Mouse (Mus musculus) midbrain, embryonic 13.5 days (tissue): Measurements from ENCODE around the gene Igfbp7. TPM values are rescaled to one million over a fixed set of nuclear protein-coding genes. Genes with fewer than 3 reads are reported as not detected.

Experiments
- ATAC-seq: fragments of 200-750 bp; cut with Nextera tagmentation; 2 replicates; pipeline ENCODE4 v1.8.0; 2017; ENCODE audit warnings: mild to moderate bottlenecking, moderate TSS enrichment, moderate library complexity
- H3K27ac ChIP-seq: fragments of 300-500 bp; sonication (generic); 2 replicates; pipeline ENCODE4 v1.5.1; 2015; ENCODE audit warnings: inconsistent platforms, mild to moderate bottlenecking, moderate library complexity
- H3K27me3 ChIP-seq: fragments of 300-500 bp; sonication (generic); 2 replicates; pipeline ENCODE4 v1.6.1; 2015; ENCODE audit warnings: mild to moderate bottlenecking, inconsistent platforms
- H3K36me3 ChIP-seq: fragments of 300-500 bp; sonication (generic); 2 replicates; pipeline ENCODE4 v1.6.1; 2015; ENCODE audit warnings: mild to moderate bottlenecking, inconsistent platforms
- H3K4me1 ChIP-seq: fragments of 300-500 bp; sonication (generic); replicated peaks from 2 replicates; pipeline ENCODE4 v1.6.1; 2015; ENCODE audit warnings: inconsistent platforms
- H3K4me2 ChIP-seq: fragments of 300-500 bp; sonication (generic); replicated peaks from 2 replicates; pipeline ENCODE4 v1.6.1; 2015; ENCODE audit warnings: moderate library complexity, mild to moderate bottlenecking, inconsistent platforms
- H3K4me3 ChIP-seq: fragments of 300-500 bp; sonication (generic); replicated peaks from 2 replicates; pipeline ENCODE4 v1.5.1; 2015; ENCODE audit warnings: mild to moderate bottlenecking, inconsistent platforms
- H3K9ac ChIP-seq: fragments of 300-500 bp; sonication (generic); replicated peaks from 2 replicates; pipeline ENCODE4 v1.6.1; 2015; ENCODE audit warnings: mild to moderate bottlenecking, inconsistent platforms
- H3K9me3 ChIP-seq: fragments of 300-500 bp; sonication (generic); 2 replicates; pipeline ENCODE4 v1.6.1; 2016; ENCODE audit warnings: mild to moderate bottlenecking, inconsistent platforms
- WGBS: fragments of 180-500 bp; shearing (Covaris S2); methylation state at CpG from one replicate; pipeline ENCODE4 v1.1.7; 2015; 5-methylcytosine and 5-hydroxymethylcytosine counted together
- polyA plus RNA-seq: library from polyadenylated mRNA; unstranded; fragments of >200 nt; fragmentation: Nextera tagmentation; extraction: Ambion mirVana; gene quantifications from 2 replicates; pipeline ENCODE4 v1.2.1, GENCODE M21; 2015

Gene Igfbp7
- polyA plus RNA-seq, 1 experiment from 2014 or later, result 55.3 TPM

GRCm38 (mm10) chr5:77372778-77373177 lies 35.1 kb downstream of the Igfbp7 start:
- WGBS, result 63% methylated on average over 6 of the region's 6 CpGs
- Histone ChIP-seq H3K4me3 (no peak overlapping the region), H3K27me3 (no peaks in the 10 kb centered on the region), H3K4me2 (no peak overlapping the region), H3K9me3 (no peaks in the 10 kb centered on the region), H3K27ac (no peak overlapping the region), H3K36me3 (no peaks in the 10 kb centered on the region), H3K9ac (no peak overlapping the region), H3K4me1 (no peaks in the 10 kb centered on the region)
- ATAC-seq, result no peak

GRCm38 (mm10) chr5:77372242-77372641 lies 35.6 kb downstream of the Igfbp7 start:
- Histone ChIP-seq H3K27me3 (no peaks in the 10 kb centered on the region), H3K4me3 (no peak overlapping the region), H3K9ac (no peak overlapping the region), H3K36me3 (no peaks in the 10 kb centered on the region), H3K4me1 (no peaks in the 10 kb centered on the region), H3K9me3 (no peaks in the 10 kb centered on the region), H3K4me2 (no peak overlapping the region), H3K27ac (no peak overlapping the region)
- ATAC-seq, result no peak
- WGBS, result 88% methylated on average over 7 of the region's 7 CpGs

- H3K4me1 ChIP-seq, result no peaks in the 10 kb centered on the region
- 87% methylated on average over 5 of the region's 5 CpGs for WGBS
- no peak for ATAC-seq
- H3K9me3 ChIP-seq, result no peaks in the 10 kb centered on the region
- H3K27me3 ChIP-seq, result no peaks in the 10 kb centered on the region
- H3K36me3 ChIP-seq, result no peaks in the 10 kb centered on the region
- H3K9ac ChIP-seq, result no peak overlapping the region
- no peak overlapping the region for H3K27ac ChIP-seq
- H3K4me3 ChIP-seq, result no peak overlapping the region
- H3K4me2 ChIP-seq, result no peak overlapping the region
These were observed 37.4 kb downstream of the Igfbp7 start for GRCm38 (mm10) chr5:77370378-77370892.

GRCm38 (mm10) chr5:77369394-77369793 lies 38.4 kb downstream of the Igfbp7 start:
- ATAC-seq, result no peak
- 92% methylated on average over 5 of the region's 5 CpGs for WGBS

GRCm38 (mm10) chr5:77368194-77368593 lies 39.6 kb downstream of the Igfbp7 start:
- Histone ChIP-seq H3K9ac (no peak overlapping the region), H3K27me3 (no peaks in the 10 kb centered on the region), H3K4me2 (no peak overlapping the region), H3K4me3 (no peak overlapping the region), H3K36me3 (no peaks in the 10 kb centered on the region), H3K4me1 (no peaks in the 10 kb centered on the region), H3K9me3 (no peaks in the 10 kb centered on the region), H3K27ac (no peak overlapping the region)
- WGBS, result 42% methylated on average over 7 of the region's 7 CpGs
- no peak for ATAC-seq

More at GRCm38 (mm10) chr5:77369394-77369793, 38.4 kb downstream of the Igfbp7 start:
- Histone ChIP-seq H3K9me3 (no peaks in the 10 kb centered on the region), H3K4me3 (no peak overlapping the region), H3K4me1 (no peaks in the 10 kb centered on the region), H3K36me3 (no peaks in the 10 kb centered on the region), H3K27ac (no peak overlapping the region), H3K4me2 (no peak overlapping the region), H3K27me3 (no peaks in the 10 kb centered on the region), H3K9ac (no peak overlapping the region)

GRCm38 (mm10) chr5:77367682-77368081 lies 40.2 kb downstream of the Igfbp7 start:
- no peak overlapping the region for H3K4me3 ChIP-seq
- H3K27me3 ChIP-seq, result no peaks in the 10 kb centered on the region
- no peak for ATAC-seq

GRCm38 (mm10) chr5:77367145-77367544 lies 40.7 kb downstream of the Igfbp7 start:
- Histone ChIP-seq H3K9me3 (no peaks in the 10 kb centered on the region), H3K36me3 (no peaks in the 10 kb centered on the region), H3K4me3 (no peak overlapping the region), H3K27me3 (no peaks in the 10 kb centered on the region), H3K4me1 (no peaks in the 10 kb centered on the region), H3K4me2 (no peak overlapping the region), H3K9ac (no peak overlapping the region), H3K27ac (no peak overlapping the region)
- WGBS, result 94% methylated on average over 1 of the region's 1 CpGs
- no peak for ATAC-seq

More at GRCm38 (mm10) chr5:77367682-77368081, 40.2 kb downstream of the Igfbp7 start:
- Histone ChIP-seq H3K4me2 (no peak overlapping the region), H3K9ac (no peak overlapping the region), H3K36me3 (no peaks in the 10 kb centered on the region), H3K27ac (no peak overlapping the region), H3K4me1 (no peaks in the 10 kb centered on the region), H3K9me3 (no peaks in the 10 kb centered on the region)
- WGBS, result 59% methylated on average over 12 of the region's 12 CpGs

- no peak for ATAC-seq
- Histone ChIP-seq H3K9me3 (no peaks in the 10 kb centered on the region), H3K36me3 (no peaks in the 10 kb centered on the region), H3K4me1 (no peaks in the 10 kb centered on the region), H3K4me2 (no peak overlapping the region), H3K4me3 (no peak overlapping the region), H3K27me3 (no peaks in the 10 kb centered on the region), H3K27ac (no peak overlapping the region), H3K9ac (no peak overlapping the region)
- WGBS, result 86% methylated on average over 8 of the region's 8 CpGs
These were observed 41.5 kb downstream of the Igfbp7 start for GRCm38 (mm10) chr5:77366313-77366712.

GRCm38 (mm10) chr5:77364443-77365038 lies 43.3 kb downstream of the Igfbp7 start:
- WGBS, result 95% methylated on average over 3 of the region's 3 CpGs
- no peak for ATAC-seq
- Histone ChIP-seq H3K4me2 (no peak overlapping the region), H3K27ac (no peak overlapping the region), H3K36me3 (no peaks in the 10 kb centered on the region), H3K4me3 (no peak overlapping the region), H3K27me3 (no peaks in the 10 kb centered on the region), H3K9me3 (no peaks in the 10 kb centered on the region), H3K4me1 (no peaks in the 10 kb centered on the region), H3K9ac (no peak overlapping the region)

GRCm38 (mm10) chr5:77363650-77364049 lies 44.2 kb downstream of the Igfbp7 start:
- no peak overlapping the region for H3K4me2 ChIP-seq
- H3K27me3 ChIP-seq, result no peaks in the 10 kb centered on the region
- 85% methylated on average over 6 of the region's 6 CpGs for WGBS
- no peak overlapping the region for H3K27ac ChIP-seq
- H3K9ac ChIP-seq, result no peak overlapping the region
- no peak for ATAC-seq
- H3K4me3 ChIP-seq, result no peak overlapping the region
- H3K9me3 ChIP-seq, result no peaks in the 10 kb centered on the region
- no peaks in the 10 kb centered on the region for H3K4me1 ChIP-seq
- H3K36me3 ChIP-seq, result no peaks in the 10 kb centered on the region

GRCm38 (mm10) chr5:77362120-77362519 lies 45.7 kb downstream of the Igfbp7 start:
- no peak overlapping the region for H3K4me2 ChIP-seq
- peaks cover 11% of the 10 kb centered on the region for H3K4me1 ChIP-seq
- H3K27me3 ChIP-seq, result peaks cover 7% of the 10 kb centered on the region
- no peaks in the 10 kb centered on the region for H3K9me3 ChIP-seq
- no peak for ATAC-seq
- no peaks in the 10 kb centered on the region for H3K36me3 ChIP-seq
- H3K9ac ChIP-seq, result no peak overlapping the region
- H3K27ac ChIP-seq, result no peak overlapping the region
- 57% methylated on average over 3 of the region's 3 CpGs for WGBS
- no peak overlapping the region for H3K4me3 ChIP-seq

GRCm38 (mm10) chr5:77361006-77361405 lies 46.8 kb downstream of the Igfbp7 start:
- 77% methylated on average over 4 of the region's 4 CpGs for WGBS
- peaks cover 14% of the 10 kb centered on the region for H3K27me3 ChIP-seq
- peaks cover 11% of the 10 kb centered on the region for H3K4me1 ChIP-seq
- H3K4me2 ChIP-seq, result no peak overlapping the region
- H3K9ac ChIP-seq, result no peak overlapping the region
- no peaks in the 10 kb centered on the region for H3K36me3 ChIP-seq
- no peak overlapping the region for H3K27ac ChIP-seq
- no peak for ATAC-seq
- no peaks in the 10 kb centered on the region for H3K9me3 ChIP-seq
- no peak overlapping the region for H3K4me3 ChIP-seq

GRCm38 (mm10) chr5:77359971-77360370 lies 47.9 kb downstream of the Igfbp7 start:
- Histone ChIP-seq H3K9me3 (no peaks in the 10 kb centered on the region), H3K36me3 (no peaks in the 10 kb centered on the region), H3K4me1 (peaks cover 11% of the 10 kb centered on the region), H3K27me3 (peaks cover 21% of the 10 kb centered on the region), H3K27ac (no peak overlapping the region), H3K4me2 (no peak overlapping the region), H3K4me3 (no peak overlapping the region), H3K9ac (no peak overlapping the region)
- no peak for ATAC-seq
- WGBS, result 96% methylated on average over 4 of the region's 4 CpGs
